Mouse (Mus musculus) kidney, adult 2 months (tissue): ENCODE data around the gene Fam8a1. TPM values are rescaled to one million over a fixed set of nuclear protein-coding genes. Genes with fewer than 3 reads are reported as not detected.

ENCODE experiments used
- DNase-seq: peaks from one replicate; pipeline ENCODE4 v3.0.0; 2021
- H3K27ac ChIP-seq: fragments of 200-500 bp; 2 replicates; pipeline ENCODE4 v1.5.1; 2012; ENCODE audit warnings: low read depth, low read length, control low read depth, inconsistent platforms; ENCODE audit not compliant: insufficient read depth
- H3K27me3 ChIP-seq: fragments of 200-500 bp; replicated peaks from 2 replicates; pipeline ENCODE4 v1.6.1; 2012; ENCODE audit warnings: mild to moderate bottlenecking, moderate library complexity, low read length, inconsistent platforms; ENCODE audit not compliant: control insufficient read depth, insufficient read depth
- H3K36me3 ChIP-seq: fragments of 200-500 bp; 2 replicates; pipeline ENCODE4 v1.6.1; 2012; ENCODE audit warnings: mild to moderate bottlenecking, moderate library complexity, low read length, inconsistent platforms; ENCODE audit not compliant: control insufficient read depth, insufficient read depth
- H3K4me1 ChIP-seq: fragments of 200-500 bp; 2 replicates; pipeline ENCODE4 v1.6.1; 2011; ENCODE audit warnings: low read length; ENCODE audit not compliant: control insufficient read depth, insufficient read depth
- H3K4me3 ChIP-seq: fragments of 200-500 bp; 2 replicates; pipeline ENCODE4 v1.5.1; 2011; ENCODE audit warnings: mild to moderate bottlenecking, low read depth, low read length, control low read depth; ENCODE audit not compliant: insufficient read depth
- CTCF ChIP-seq: fragments of 200-500 bp; conservative IDR thresholded peaks from 2 replicates; pipeline ENCODE4 v1.5.1; 2011; ENCODE audit warnings: low read depth, mild to moderate bottlenecking, control low read depth, low read length, moderate library complexity, mixed read lengths; ENCODE audit not compliant: insufficient read depth, insufficient read length
- POLR2A ChIP-seq: fragments of 200-500 bp; IDR thresholded peaks from one replicate; pipeline ENCODE4 v1.6.1; 2011; ENCODE audit warnings: low read depth, low read length, control low read depth
- WGBS: fragments of 180-500 bp; shearing (Covaris S2); methylation state at CpG from one replicate; pipeline ENCODE4 v1.1.7; 2018; 5-methylcytosine and 5-hydroxymethylcytosine counted together
- polyA plus RNA-seq: library from polyadenylated mRNA; depleted of rRNA; stranded (reverse); fragments of >200 nt; gene quantifications from 2 replicates; pipeline ENCODE4 v1.2.3, GENCODE M21; 2012

The Fam8a1 gene
- polyA plus RNA-seq, 1 experiment = 21.5 TPM

GRCm38 (mm10) chr13:46633320-46634132, 35.8 kb upstream of the Fam8a1 start:
- Histone ChIP-seq H3K27ac (no peak overlapping the region), H3K36me3 (no peaks in the 10 kb centered on the region), H3K4me1 (no peaks in the 10 kb centered on the region), H3K27me3 (no peaks in the 10 kb centered on the region), H3K4me3 (no peak overlapping the region)
- TF ChIP-seq POLR2A (no peak), CTCF (no peak)
- no peak for DNase-seq
- WGBS = 44% methylated on average over 18 of the region's 18 CpGs

- TF ChIP-seq CTCF (no peak), POLR2A (no peak)
- 47% methylated on average over 6 of the region's 6 CpGs for WGBS
- Histone ChIP-seq H3K27ac (no peak overlapping the region), H3K4me3 (no peak overlapping the region), H3K4me1 (no peaks in the 10 kb centered on the region), H3K27me3 (no peaks in the 10 kb centered on the region), H3K36me3 (no peaks in the 10 kb centered on the region)
- DNase-seq = no peak
Observed at GRCm38 (mm10) chr13:46634133-46634488, 35.2 kb upstream of the Fam8a1 start.

- no peaks in the 10 kb centered on the region for H3K4me1 ChIP-seq
- H3K36me3 ChIP-seq = no peaks in the 10 kb centered on the region
- H3K27me3 ChIP-seq = no peaks in the 10 kb centered on the region
- 77% methylated on average over 10 of the region's 10 CpGs for WGBS
- H3K4me3 ChIP-seq = no peak overlapping the region
- H3K27ac ChIP-seq = no peak overlapping the region
- DNase-seq = peak; percentile 5
- no peak for TF ChIP-seq POLR2A
- TF ChIP-seq CTCF = no peak
Observed at GRCm38 (mm10) chr13:46640608-46641468, 28.5 kb upstream of the Fam8a1 start.

- WGBS = 90% methylated on average over 4 of the region's 4 CpGs
- Histone ChIP-seq H3K4me3 (no peak overlapping the region), H3K36me3 (no peaks in the 10 kb centered on the region), H3K27me3 (no peaks in the 10 kb centered on the region), H3K4me1 (no peaks in the 10 kb centered on the region), H3K27ac (no peak overlapping the region)
- TF ChIP-seq CTCF (peak; percentile 41; the same call in 1 of the 2 replicates), POLR2A (no peak)
- DNase-seq = no peak
Observed at GRCm38 (mm10) chr13:46642318-46642717, 27.0 kb upstream of the Fam8a1 start.

GRCm38 (mm10) chr13:46644175-46644574, 25.1 kb upstream of the Fam8a1 start:
- no peak overlapping the region for H3K27ac ChIP-seq
- WGBS = 88% methylated on average over 6 of the region's 6 CpGs
- no peaks in the 10 kb centered on the region for H3K27me3 ChIP-seq
- H3K4me3 ChIP-seq = no peak overlapping the region
- TF ChIP-seq CTCF (no peak), POLR2A (no peak)
- no peaks in the 10 kb centered on the region for H3K36me3 ChIP-seq
- DNase-seq = no peak
- H3K4me1 ChIP-seq = no peaks in the 10 kb centered on the region

GRCm38 (mm10) chr13:46645476-46645875, 23.8 kb upstream of the Fam8a1 start:
- no peaks in the 10 kb centered on the region for H3K36me3 ChIP-seq
- no peaks in the 10 kb centered on the region for H3K27me3 ChIP-seq
- no peak overlapping the region for H3K27ac ChIP-seq
- H3K4me1 ChIP-seq = no peaks in the 10 kb centered on the region
- no peak overlapping the region for H3K4me3 ChIP-seq
- DNase-seq = no peak
- TF ChIP-seq POLR2A = no peak
- TF ChIP-seq CTCF = no peak
- 82% methylated on average over 6 of the region's 6 CpGs for WGBS

- WGBS = 75% methylated on average over 7 of the region's 7 CpGs
- DNase-seq = no peak
Observed at GRCm38 (mm10) chr13:46651853-46652252, 17.5 kb upstream of the Fam8a1 start.

More at GRCm38 (mm10) chr13:46651853-46652252, 17.5 kb upstream of the Fam8a1 start:
- TF ChIP-seq CTCF = no peak
- TF ChIP-seq POLR2A = no peak
- no peaks in the 10 kb centered on the region for H3K4me1 ChIP-seq
- no peaks in the 10 kb centered on the region for H3K36me3 ChIP-seq
- H3K4me3 ChIP-seq = no peak overlapping the region
- H3K27ac ChIP-seq = no peak overlapping the region
- H3K27me3 ChIP-seq = no peaks in the 10 kb centered on the region
